Mouse (Mus musculus) midbrain, embryonic 16.5 days (tissue): ENCODE measurements around the gene Hist1h2be. TPM values are rescaled to one million over a fixed set of nuclear protein-coding genes. Genes with fewer than 3 reads are reported as not detected.
"Not testable (repeated sequence)": the region's sequence is repeated elsewhere in the genome, so short reads cannot be mapped to it uniquely, and the experiment has no call there.

Experiments
- ATAC-seq: fragments of 200-750 bp; cut with Nextera tagmentation; 2 replicates; pipeline ENCODE4 v1.8.0; 2017; ENCODE audit warnings: moderate TSS enrichment
- H3K27ac ChIP-seq: fragments of 300-500 bp; sonication (generic); 2 replicates; pipeline ENCODE4 v1.5.1; 2014; ENCODE audit warnings: mild to moderate bottlenecking, low read length, mixed read lengths
- H3K27me3 ChIP-seq: fragments of 300-500 bp; sonication (generic); 2 replicates; pipeline ENCODE4 v1.6.1; 2014; ENCODE audit warnings: low read depth, low read length, mixed read lengths; ENCODE audit not compliant: control insufficient read depth, insufficient read depth
- H3K36me3 ChIP-seq: fragments of 300-500 bp; sonication (generic); 2 replicates; pipeline ENCODE4 v1.6.1; 2014; ENCODE audit warnings: mild to moderate bottlenecking, low read length, moderate library complexity, mixed read lengths; ENCODE audit not compliant: control insufficient read depth, insufficient read depth
- H3K4me1 ChIP-seq: fragments of 300-500 bp; sonication (generic); 2 replicates; pipeline ENCODE4 v1.6.1; 2014; ENCODE audit warnings: mild to moderate bottlenecking, low read length, mixed read lengths; ENCODE audit not compliant: control insufficient read depth, insufficient read depth
- H3K4me2 ChIP-seq: fragments of 300-500 bp; sonication (generic); 2 replicates; pipeline ENCODE4 v1.6.1; 2014; ENCODE audit warnings: mild to moderate bottlenecking, low read length, mixed read lengths
- H3K4me3 ChIP-seq: fragments of 300-500 bp; sonication (generic); 2 replicates; pipeline ENCODE4 v1.5.1; 2014; ENCODE audit warnings: low read depth, mild to moderate bottlenecking, low read length, moderate library complexity, mixed read lengths
- H3K9ac ChIP-seq: fragments of 300-500 bp; sonication (generic); 2 replicates; pipeline ENCODE4 v1.6.1; 2014; ENCODE audit warnings: low read depth, low read length, mixed read lengths
- H3K9me3 ChIP-seq: fragments of 300-500 bp; sonication (generic); replicated peaks from 2 replicates; pipeline ENCODE4 v1.6.1; 2014; ENCODE audit warnings: mild to moderate bottlenecking, low read length, mixed read lengths; ENCODE audit not compliant: control insufficient read depth, poor library complexity, severe bottlenecking
- WGBS: fragments of 180-500 bp; shearing (Covaris S2); extraction: QIAGEN DNeasy Blood & Tissue Kit; methylation state at CpG from one replicate; pipeline ENCODE4 v1.1.7; 2014; 5-methylcytosine and 5-hydroxymethylcytosine counted together
- polyA plus RNA-seq: library from polyadenylated mRNA; unstranded; fragments of >200 nt; fragmentation: Nextera tagmentation; extraction: Ambion mirVana; gene quantifications from 2 replicates; pipeline ENCODE4 v1.2.1, GENCODE M21; 2015

Hist1h2be gene
- polyA plus RNA-seq, 1 experiment from 2014 or later: 1.0 TPM

GRCm38 (mm10) chr13:23543965-23544786 lies 76.7 kb downstream of the Hist1h2be start, which contains the start of gene Hist1h3f:
Gene Hist1h3f, plus strand, starts transcription at chr13:23544052.
- Histone ChIP-seq H3K4me1 (peaks cover 6% of the 10 kb centered on the region), H3K4me2 (peak within 1 kb of the TSS; percentile 83), H3K9me3 (no peaks in the 10 kb centered on the region), H3K36me3 (no peaks in the 10 kb centered on the region), H3K27ac (peak within 1 kb of the TSS; percentile 88), H3K27me3 (no peaks in the 10 kb centered on the region), H3K9ac (peak within 1 kb of the TSS; percentile 65), H3K4me3 (peak within 1 kb of the TSS; percentile 48)
- WGBS: under 1% methylated on average over 19 of the region's 45 CpGs
- peak; percentile 96 for ATAC-seq

DNA sequence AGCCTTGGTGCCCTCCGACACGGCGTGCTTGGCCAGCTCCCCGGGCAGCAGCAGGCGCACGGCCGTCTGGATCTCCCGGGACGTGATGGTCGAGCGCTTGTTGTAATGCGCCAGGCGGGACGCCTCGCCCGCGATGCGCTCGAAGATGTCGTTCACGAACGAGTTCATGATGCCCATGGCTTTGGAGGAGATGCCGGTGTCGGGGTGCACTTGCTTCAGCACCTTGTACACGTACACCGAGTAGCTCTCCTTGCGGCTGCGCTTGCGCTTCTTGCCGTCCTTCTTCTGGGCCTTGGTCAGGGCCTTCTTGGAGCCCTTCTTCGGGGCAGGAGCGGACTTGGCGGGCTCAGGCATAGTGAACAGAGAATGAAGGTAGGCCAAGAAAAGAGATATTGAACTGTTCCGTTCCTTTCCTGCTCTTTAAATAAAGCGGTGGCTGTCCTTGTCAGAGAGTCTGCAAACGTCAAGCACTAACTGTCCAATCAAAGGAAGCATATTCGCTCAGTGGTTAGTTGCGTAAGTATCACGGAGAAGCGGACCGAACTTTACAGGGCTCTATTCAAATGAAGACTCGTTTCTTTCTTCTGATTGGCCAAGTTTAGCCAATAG lies 77.8 kb downstream of the Hist1h2be start, which contains the start of gene Hist1h2bh:
Gene Hist1h2bh (minus strand): TSS at position 394 of the 609 bp plus-strand sequence.
- Histone ChIP-seq H3K27ac (peak within 1 kb of the TSS; percentile 75), H3K9ac (peak within 1 kb of the TSS; percentile 49), H3K4me3 (peak within 1 kb of the TSS; percentile 48), H3K4me2 (peak within 1 kb of the TSS; percentile 83)
- not testable (repeated sequence) for H3K27me3 ChIP-seq, H3K36me3 ChIP-seq, H3K9me3 ChIP-seq, H3K4me1 ChIP-seq
- peak; percentile 90 for ATAC-seq
- under 1% methylated on average over 27 of the region's 42 CpGs for WGBS

DNA sequence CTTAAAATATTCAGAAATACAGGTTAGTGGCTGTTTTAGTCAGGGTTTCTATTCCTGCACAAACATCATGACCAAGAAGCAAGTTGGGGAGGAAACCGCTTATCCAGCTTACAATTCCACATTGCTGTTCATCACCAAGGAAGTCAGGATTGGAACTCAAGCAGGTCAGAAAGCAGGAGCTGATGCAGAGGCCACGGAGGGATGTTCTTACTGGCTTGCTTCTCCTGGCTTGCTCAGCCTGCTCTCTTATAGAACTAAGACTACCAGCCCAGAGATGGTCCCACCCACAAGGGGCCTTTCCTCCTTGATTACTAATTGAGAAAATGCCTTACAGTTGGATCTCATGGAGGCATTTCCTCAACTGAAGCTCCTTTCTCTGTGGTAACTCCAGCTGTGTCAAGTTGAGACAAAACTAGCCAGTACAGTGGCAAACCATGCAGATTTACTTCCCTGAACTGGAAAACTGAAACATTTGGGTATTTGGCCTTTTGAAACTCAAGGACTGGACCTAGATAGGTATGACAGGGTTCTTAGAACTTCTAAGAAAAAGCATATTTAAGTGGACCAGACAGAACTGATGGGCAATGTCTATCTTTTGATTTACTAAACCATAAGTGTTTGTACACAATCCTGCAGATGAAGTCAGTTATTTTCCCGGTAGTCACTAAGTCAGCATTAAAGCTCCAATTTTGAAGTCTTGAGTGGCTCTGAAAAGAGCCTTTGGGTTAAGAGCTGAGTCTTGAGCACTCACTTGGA lies 78.5 kb downstream of the Hist1h2be start:
- peak overlapping the region; percentile 49 for H3K9ac ChIP-seq
- H3K36me3 ChIP-seq, H3K4me1 ChIP-seq, H3K27me3 ChIP-seq, H3K9me3 ChIP-seq, H3K27ac ChIP-seq, ATAC-seq: not testable (repeated sequence)
- H3K4me2 ChIP-seq: peak overlapping the region; percentile 83
- H3K4me3 ChIP-seq: peak overlapping the region; percentile 44
- WGBS: 5% methylated on average over 3 of the region's 3 CpGs

DNA sequence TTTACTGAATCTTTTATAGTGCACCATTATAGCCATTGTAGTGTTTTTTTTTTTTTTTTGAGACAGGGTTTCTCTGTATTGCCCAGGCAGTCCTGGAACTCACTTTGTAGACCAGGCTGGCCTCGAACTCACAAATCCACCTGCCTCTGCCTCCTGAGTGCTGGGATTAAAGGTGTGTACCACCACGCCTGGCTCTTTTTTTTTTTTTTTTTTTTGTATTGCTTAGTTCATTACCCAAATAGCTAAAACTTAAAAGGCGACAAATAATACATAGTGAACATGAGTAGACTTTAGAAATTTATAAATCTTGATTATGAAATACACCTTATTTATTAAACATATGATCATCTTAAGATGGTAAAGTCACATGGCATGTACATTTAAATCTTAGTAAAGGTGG lies 79.4 kb downstream of the Hist1h2be start:
- Histone ChIP-seq H3K4me1 (peaks cover 6% of the 10 kb centered on the region), H3K4me3 (no peak overlapping the region), H3K9ac (no peak overlapping the region), H3K4me2 (no peak overlapping the region), H3K27ac (no peak overlapping the region), H3K27me3 (no peaks in the 10 kb centered on the region), H3K9me3 (no peaks in the 10 kb centered on the region), H3K36me3 (no peaks in the 10 kb centered on the region)
- WGBS: 93% methylated on average over 3 of the region's 3 CpGs
- ATAC-seq: no peak

GRCm38 (mm10) chr13:23539821-23540220 lies 81.1 kb downstream of the Hist1h2be start:
- not testable (repeated sequence) for H3K4me1 ChIP-seq, H3K4me3 ChIP-seq, H3K4me2 ChIP-seq, H3K36me3 ChIP-seq, ATAC-seq, H3K9ac ChIP-seq, H3K27me3 ChIP-seq, H3K27ac ChIP-seq, H3K9me3 ChIP-seq
- WGBS: 80% methylated on average over 1 of the region's 1 CpGs

DNA sequence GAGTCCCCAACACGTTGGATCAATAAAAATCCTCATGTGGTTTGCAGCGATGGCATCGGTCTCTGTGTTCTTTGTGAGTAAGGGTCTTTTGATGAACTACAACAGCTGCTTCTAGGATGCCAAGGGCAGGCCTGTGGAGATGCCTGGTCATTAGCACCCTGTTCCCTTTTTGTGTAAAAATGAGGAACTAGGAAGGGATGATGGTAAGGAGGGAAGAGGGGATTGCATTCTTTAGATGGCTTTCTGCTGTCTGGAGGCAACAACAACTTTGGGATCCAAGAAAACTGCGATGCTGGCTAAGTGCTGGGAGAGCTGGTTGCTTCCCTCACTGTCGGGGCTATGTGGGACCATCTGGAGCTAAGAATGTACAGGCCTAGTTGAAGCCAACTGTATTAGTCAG lies 82.7 kb downstream of the Hist1h2be start:
- no peak for ATAC-seq
- Histone ChIP-seq H3K4me2 (no peak overlapping the region), H3K27ac (no peak overlapping the region), H3K4me3 (no peak overlapping the region), H3K9ac (no peak overlapping the region), H3K36me3 (no peaks in the 10 kb centered on the region), H3K9me3 (no peaks in the 10 kb centered on the region), H3K27me3 (no peaks in the 10 kb centered on the region), H3K4me1 (peaks cover 16% of the 10 kb centered on the region)
- 79% methylated on average over 5 of the region's 5 CpGs for WGBS

DNA sequence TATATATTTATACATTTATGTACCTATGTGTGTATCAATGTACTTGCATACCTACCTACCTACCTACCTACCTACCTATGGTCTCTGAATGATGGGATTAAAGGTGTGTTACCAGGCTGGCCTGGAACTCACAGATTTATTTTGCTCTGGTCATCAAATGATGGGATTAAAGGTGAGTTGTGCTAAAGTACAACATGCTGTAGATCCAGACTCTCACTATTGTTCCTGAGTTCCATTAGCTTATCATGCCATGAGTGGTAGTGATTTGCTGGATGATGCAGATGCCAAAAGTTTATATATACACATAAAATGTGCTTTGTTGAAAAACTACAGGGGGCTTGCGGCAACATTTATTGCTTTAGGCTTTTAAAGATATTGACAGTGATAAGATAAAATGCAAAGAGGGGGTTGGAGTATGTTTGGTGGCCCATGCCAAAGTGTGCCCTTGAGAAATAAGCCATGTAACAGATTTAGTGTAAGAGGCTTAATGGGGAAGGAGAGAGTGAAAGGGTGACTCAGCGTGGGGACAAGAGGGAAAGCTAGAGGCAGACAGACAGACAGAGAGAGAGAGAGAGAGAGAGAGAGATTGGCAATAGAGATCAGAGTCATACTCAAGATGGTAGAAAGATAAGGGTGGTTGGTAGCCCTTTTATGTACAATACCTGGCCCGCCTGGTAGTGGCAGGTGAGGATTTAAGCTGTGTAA lies 83.8 kb downstream of the Hist1h2be start:
- Histone ChIP-seq H3K4me2 (no peak overlapping the region), H3K4me1 (peaks cover 23% of the 10 kb centered on the region), H3K9ac (no peak overlapping the region), H3K27ac (no peak overlapping the region), H3K27me3 (no peaks in the 10 kb centered on the region), H3K9me3 (no peaks in the 10 kb centered on the region), H3K4me3 (no peak overlapping the region), H3K36me3 (no peaks in the 10 kb centered on the region)
- no peak for ATAC-seq
- 79% methylated on average over 3 of the region's 3 CpGs for WGBS

GRCm38 (mm10) chr13:23536076-23536822 lies 84.7 kb downstream of the Hist1h2be start:
- Histone ChIP-seq H3K4me3 (no peak overlapping the region), H3K36me3 (no peaks in the 10 kb centered on the region), H3K27ac (no peak overlapping the region), H3K9ac (no peak overlapping the region), H3K4me2 (peak overlapping the region; percentile 17; the same call in 1 of the 2 replicates), H3K9me3 (no peaks in the 10 kb centered on the region), H3K4me1 (peaks cover 27% of the 10 kb centered on the region), H3K27me3 (no peaks in the 10 kb centered on the region)
- WGBS: 19% methylated on average over 7 of the region's 7 CpGs
- no peak for ATAC-seq
